Mouse (Mus musculus) splenic B cell, adult 2 months (primary cell): Measurements from ENCODE around the gene Gm29564.
"Not testable (repeated sequence)": the region's sequence is repeated elsewhere in the genome, so short reads cannot be mapped to it uniquely, and the experiment has no call there.

Experiments used
- DNase-seq: peaks from one replicate; pipeline ENCODE4 v3.0.0-alpha.2; 2011; ENCODE audit warnings: low read depth, low spot score
- H3K27me3 ChIP-seq: 2 replicates; pipeline ENCODE4 v1.6.1; 2012; ENCODE audit warnings: mild to moderate bottlenecking, low read length, moderate library complexity, mixed read lengths; ENCODE audit not compliant: control insufficient read depth, poor library complexity, insufficient read depth, severe bottlenecking
- H3K36me3 ChIP-seq: 2 replicates; pipeline ENCODE4 v1.6.1; 2012; ENCODE audit warnings: mild to moderate bottlenecking, low read length, moderate library complexity, mixed read lengths; ENCODE audit not compliant: control insufficient read depth, poor library complexity, insufficient read depth, severe bottlenecking

The Gm29564 gene

DNA sequence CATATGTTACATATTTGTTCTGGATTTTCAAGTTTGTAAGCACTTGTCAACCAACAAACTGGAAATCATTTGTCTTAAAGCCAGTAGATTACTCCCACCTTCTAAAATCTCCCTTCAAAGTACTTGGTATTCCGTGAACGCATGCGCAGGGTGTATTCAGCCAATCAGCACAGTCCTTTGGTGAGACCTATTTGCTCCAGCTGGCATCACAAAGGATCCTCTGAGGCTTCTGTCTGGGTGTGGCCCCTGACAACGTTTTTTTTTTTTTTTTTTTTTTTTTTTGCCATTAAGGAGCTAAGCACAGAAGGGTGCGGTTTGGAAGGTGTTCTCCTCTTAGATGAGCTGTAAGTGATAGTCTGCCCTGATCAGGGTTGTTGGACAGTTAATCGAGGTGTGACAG lies at the start of gene Gm29564:
TSS of gene Gm29564 (plus strand) at position 301 of the 400 bp plus-strand sequence.
- H3K27me3 ChIP-seq, DNase-seq, H3K36me3 ChIP-seq: not testable (repeated sequence)
